Mouse (Mus musculus) layer of hippocampus, postnatal 36 days (tissue): ENCODE results near the gene Arhgap40. TPM values are rescaled to one million over a fixed set of nuclear protein-coding genes. Genes with fewer than 3 reads are reported as not detected.

Experiments used
- DNase-seq, 2 experiments: peaks; one replicate each; pipeline ENCODE4 v3.0.0; 2022
- total RNA-seq, 2 experiments: library from RNA; stranded (reverse); gene quantifications; 2 replicates each; pipeline ENCODE4 v1.2.3; 2021

Arhgap40 gene
- total RNA-seq, 2 experiments from 2014 or later = not detected

- DNase-seq = peak; percentile 72 to 77
Observed at GRCm38 (mm10) chr2:158550067-158550466, 37.5 kb downstream of the Arhgap40 start.

- DNase-seq = no peak
Observed at GRCm38 (mm10) chr2:158554366-158554765, 41.8 kb downstream of the Arhgap40 start.

GRCm38 (mm10) chr2:158555252-158555651 is 42.7 kb downstream of the Arhgap40 start:
- no peak for DNase-seq

- DNase-seq = no peak
Observed at GRCm38 (mm10) chr2:158555812-158556211, 43.2 kb downstream of the Arhgap40 start.

- DNase-seq = peak; percentile 66 to 75
Observed at GRCm38 (mm10) chr2:158556225-158556624, 43.6 kb downstream of the Arhgap40 start.

- no peak for DNase-seq
Observed at GRCm38 (mm10) chr2:158556750-158557149, 44.2 kb downstream of the Arhgap40 start.

- no peak for DNase-seq
Observed at GRCm38 (mm10) chr2:158559945-158560344, 47.3 kb downstream of the Arhgap40 start.

GRCm38 (mm10) chr2:158560801-158561200 is 48.2 kb downstream of the Arhgap40 start:
- no peak for DNase-seq

- DNase-seq = no peak
Observed at GRCm38 (mm10) chr2:158561371-158562144, 49.0 kb downstream of the Arhgap40 start.

GRCm38 (mm10) chr2:158570421-158571081 is 58.0 kb downstream of the Arhgap40 start:
- no peak for DNase-seq

GRCm38 (mm10) chr2:158579979-158580378 is 67.4 kb downstream of the Arhgap40 start:
- no peak for DNase-seq

GRCm38 (mm10) chr2:158584621-158585358 is 72.2 kb downstream of the Arhgap40 start:
- DNase-seq = no peak

- DNase-seq = no peak
Observed at GRCm38 (mm10) chr2:158588524-158589271, 76.1 kb downstream of the Arhgap40 start.

- no peak for DNase-seq
Observed at GRCm38 (mm10) chr2:158590495-158590894, 77.9 kb downstream of the Arhgap40 start.

- peak in 1 of 2 experiments; percentile 29 for DNase-seq
Observed at GRCm38 (mm10) chr2:158591286-158591685, 78.7 kb downstream of the Arhgap40 start.

GRCm38 (mm10) chr2:158593371-158593770 is 80.8 kb downstream of the Arhgap40 start:
- DNase-seq = no peak

- peak in 1 of 2 experiments; percentile 38 for DNase-seq
Observed at GRCm38 (mm10) chr2:158595103-158595502, 82.5 kb downstream of the Arhgap40 start.

- DNase-seq = no peak
Observed at GRCm38 (mm10) chr2:158595577-158595976, 83.0 kb downstream of the Arhgap40 start.

GRCm38 (mm10) chr2:158596803-158597202 is 84.2 kb downstream of the Arhgap40 start:
- no peak for DNase-seq
